Mouse (Mus musculus) liver, embryonic 11.5 days (tissue): Measurements from ENCODE around the gene Ehd1. TPM values are rescaled to one million over a fixed set of nuclear protein-coding genes. Genes with fewer than 3 reads are reported as not detected.

Experiments used
- ATAC-seq: fragments of 200-750 bp; cut with Nextera tagmentation; replicated peaks from 2 replicates; pipeline ENCODE4 v1.8.0; 2017; ENCODE audit warnings: moderate number of reproducible peaks, mild to moderate bottlenecking, moderate TSS enrichment, moderate library complexity; ENCODE audit not compliant: low FRiP score
- DNase-seq: peaks from one replicate; pipeline ENCODE4 v3.0.0-alpha.2; 2017; ENCODE audit warnings: low spot score
- H3K27ac ChIP-seq: fragments of 300-500 bp; sonication (generic); 2 replicates; pipeline ENCODE4 v1.5.1; 2014; ENCODE audit warnings: mild to moderate bottlenecking, low read depth, low read length, control low read depth
- H3K27me3 ChIP-seq: fragments of 300-500 bp; sonication (generic); replicated peaks from 2 replicates; pipeline ENCODE4 v1.6.1; 2014; ENCODE audit warnings: low read length, mixed read lengths; ENCODE audit not compliant: control insufficient read depth, insufficient read depth
- H3K36me3 ChIP-seq: fragments of 300-500 bp; sonication (generic); 2 replicates; pipeline ENCODE4 v1.6.1; 2014; ENCODE audit warnings: mild to moderate bottlenecking, low read length, moderate library complexity, mixed read lengths; ENCODE audit not compliant: control insufficient read depth, insufficient read depth
- H3K4me1 ChIP-seq: fragments of 300-500 bp; sonication (generic); replicated peaks from 2 replicates; pipeline ENCODE4 v1.6.1; 2014; ENCODE audit warnings: low read length, mixed read lengths; ENCODE audit not compliant: control insufficient read depth, insufficient read depth
- H3K4me2 ChIP-seq: fragments of 300-500 bp; sonication (generic); 2 replicates; pipeline ENCODE4 v1.6.1; 2014; ENCODE audit warnings: mild to moderate bottlenecking, control low read depth, moderate library complexity
- H3K4me3 ChIP-seq: fragments of 300-500 bp; sonication (generic); 2 replicates; pipeline ENCODE4 v1.5.1; 2014; ENCODE audit warnings: low read depth, low read length, control low read depth
- H3K9ac ChIP-seq: fragments of 300-500 bp; sonication (generic); 2 replicates; pipeline ENCODE4 v1.6.1; 2014; ENCODE audit warnings: low read depth, low read length, control low read depth
- H3K9me3 ChIP-seq: fragments of 300-500 bp; sonication (generic); 2 replicates; pipeline ENCODE4 v1.6.1; 2016; ENCODE audit warnings: low read length, inconsistent platforms, mixed read lengths; ENCODE audit not compliant: control insufficient read depth
- WGBS: fragments of 180-500 bp; shearing (Covaris S2); extraction: QIAGEN DNeasy Blood & Tissue Kit; methylation state at CpG from one replicate; pipeline ENCODE4 v1.1.7; 2014; 5-methylcytosine and 5-hydroxymethylcytosine counted together
- polyA plus RNA-seq: library from polyadenylated mRNA; unstranded; fragments of >200 nt; fragmentation: Nextera tagmentation; extraction: Ambion mirVana; gene quantifications from 2 replicates; pipeline ENCODE4 v1.2.1, GENCODE M21; 2014

Gene Ehd1
- polyA plus RNA-seq, 1 experiment from 2014 or later: 96.5 TPM

- Histone ChIP-seq H3K27me3 (no peaks in the 10 kb centered on the region), H3K9ac (peak overlapping the region; percentile 39), H3K27ac (0 out of 2 replicates have a peak overlapping the region, but pooled peaks have one; percentile 11), H3K9me3 (peaks cover 2% of the 10 kb centered on the region; the same call in 1 of the 2 replicates), H3K4me3 (peak overlapping the region; percentile 30), H3K4me1 (no peaks in the 10 kb centered on the region), H3K36me3 (peaks cover 15% of the 10 kb centered on the region), H3K4me2 (peak overlapping the region; percentile 54; the same call in 1 of the 2 replicates)
- 67% methylated on average over 8 of the region's 8 CpGs for WGBS
- ATAC-seq: peak; percentile 67
- DNase-seq: no peak
Measured at GRCm38 (mm10) chr19:6262839-6263433, 13.6 kb upstream of the Ehd1 start.

DNA sequence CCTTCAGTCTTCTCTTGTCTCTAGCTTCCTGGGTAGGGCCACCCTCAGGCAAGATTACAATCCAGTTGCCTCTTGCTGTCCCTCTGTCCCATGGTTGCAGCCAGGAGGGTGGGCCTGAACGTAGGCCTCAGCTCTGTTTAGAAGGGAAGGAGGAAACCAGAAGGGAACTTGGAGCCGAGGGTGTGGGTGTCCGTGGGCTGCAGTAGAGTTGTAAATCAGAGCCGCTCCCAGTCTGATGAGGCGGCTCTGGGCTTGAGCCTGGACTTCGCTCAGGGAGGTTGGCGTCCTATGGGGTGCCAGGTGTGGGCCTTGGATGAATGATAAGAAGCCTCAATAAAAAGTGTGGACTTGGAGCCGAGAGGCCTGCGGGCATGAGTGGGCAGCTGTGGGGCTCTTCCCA lies 12.3 kb upstream of the Ehd1 start:
- DNase-seq: no peak
- no peaks in the 10 kb centered on the region for H3K27me3 ChIP-seq
- 61% methylated on average over 9 of the region's 9 CpGs for WGBS
- ATAC-seq: no peak
- H3K27ac ChIP-seq: no peak overlapping the region
- peaks cover 2% of the 10 kb centered on the region; the same call in 1 of the 2 replicates for H3K9me3 ChIP-seq
- peak overlapping the region; percentile 54 for H3K4me2 ChIP-seq
- peak overlapping the region; percentile 39; the same call in 1 of the 2 replicates for H3K9ac ChIP-seq
- H3K4me3 ChIP-seq: peak overlapping the region; percentile 30
- no peaks in the 10 kb centered on the region for H3K4me1 ChIP-seq
- H3K36me3 ChIP-seq: peaks cover 13% of the 10 kb centered on the region

DNA sequence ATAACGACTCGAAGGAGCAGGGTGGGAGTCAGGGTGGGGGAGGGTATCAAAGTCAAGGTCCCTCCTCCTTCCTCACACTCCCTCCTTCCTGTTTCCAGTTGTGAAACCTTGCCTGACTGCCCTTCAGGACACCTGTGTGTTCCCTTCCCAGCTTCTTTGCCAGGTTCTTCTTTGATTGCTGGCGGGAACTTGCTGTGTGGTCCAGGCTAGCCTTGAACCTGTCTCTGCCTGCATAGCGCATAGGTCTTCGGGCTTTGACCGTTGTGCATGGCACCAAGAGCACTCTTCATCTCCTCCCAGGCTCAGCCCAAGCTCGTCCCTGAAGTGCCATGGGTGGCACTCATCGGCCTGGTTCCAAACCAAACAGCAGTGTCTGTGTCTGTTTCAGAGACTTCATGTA lies 11.6 kb upstream of the Ehd1 start:
- DNase-seq: no peak
- H3K36me3 ChIP-seq: peaks cover 12% of the 10 kb centered on the region
- no peak overlapping the region for H3K9ac ChIP-seq
- 75% methylated on average over 8 of the region's 8 CpGs for WGBS
- peaks cover 2% of the 10 kb centered on the region; the same call in 1 of the 2 replicates for H3K9me3 ChIP-seq
- H3K27me3 ChIP-seq: no peaks in the 10 kb centered on the region
- peak overlapping the region; percentile 54 for H3K4me2 ChIP-seq
- no peak for ATAC-seq
- no peak overlapping the region for H3K27ac ChIP-seq
- H3K4me1 ChIP-seq: no peaks in the 10 kb centered on the region
- peak overlapping the region; percentile 2; the same call in 1 of the 2 replicates for H3K4me3 ChIP-seq

DNA sequence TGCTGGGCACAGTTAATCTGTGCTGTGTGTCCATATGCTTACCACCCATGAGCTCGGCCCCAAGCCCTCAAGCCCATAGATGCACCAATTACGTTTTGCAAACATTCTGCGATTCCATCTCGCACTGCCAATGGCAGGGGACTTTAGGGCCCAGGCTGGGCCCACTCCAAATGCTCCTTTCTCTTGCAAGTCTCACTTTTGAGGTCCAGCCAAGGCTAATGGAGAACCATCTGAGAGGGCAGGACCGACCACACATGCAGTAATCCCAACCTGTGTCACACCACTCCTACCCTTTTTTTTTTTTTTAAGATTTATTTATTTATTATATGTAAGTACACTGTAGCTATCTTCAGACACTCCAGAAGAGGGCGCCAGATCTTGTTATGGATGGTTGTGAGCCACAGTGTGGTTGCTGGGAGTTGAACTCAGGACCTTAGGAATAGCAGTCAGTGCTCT lies 10.8 kb upstream of the Ehd1 start:
- Histone ChIP-seq H3K4me3 (no peak overlapping the region), H3K27ac (no peak overlapping the region), H3K27me3 (no peaks in the 10 kb centered on the region), H3K4me1 (no peaks in the 10 kb centered on the region), H3K9me3 (peaks cover 2% of the 10 kb centered on the region; the same call in 1 of the 2 replicates), H3K9ac (no peak overlapping the region), H3K4me2 (no peak overlapping the region; the same call in 1 of the 2 replicates), H3K36me3 (peaks cover 6% of the 10 kb centered on the region)
- DNase-seq: no peak
- no peak for ATAC-seq
- WGBS: 67% methylated on average over 6 of the region's 6 CpGs

- Histone ChIP-seq H3K36me3 (no peaks in the 10 kb centered on the region), H3K9me3 (no peaks in the 10 kb centered on the region), H3K4me3 (no peak overlapping the region), H3K4me1 (no peaks in the 10 kb centered on the region), H3K9ac (no peak overlapping the region), H3K4me2 (no peak overlapping the region), H3K27ac (no peak overlapping the region), H3K27me3 (no peaks in the 10 kb centered on the region)
- WGBS: 66% methylated on average over 11 of the region's 11 CpGs
- ATAC-seq (0 out of 2 replicates have a peak, but pooled peaks have one; percentile 6), DNase-seq (no peak)
Measured at GRCm38 (mm10) chr19:6267306-6268169, 9.0 kb upstream of the Ehd1 start.

DNA sequence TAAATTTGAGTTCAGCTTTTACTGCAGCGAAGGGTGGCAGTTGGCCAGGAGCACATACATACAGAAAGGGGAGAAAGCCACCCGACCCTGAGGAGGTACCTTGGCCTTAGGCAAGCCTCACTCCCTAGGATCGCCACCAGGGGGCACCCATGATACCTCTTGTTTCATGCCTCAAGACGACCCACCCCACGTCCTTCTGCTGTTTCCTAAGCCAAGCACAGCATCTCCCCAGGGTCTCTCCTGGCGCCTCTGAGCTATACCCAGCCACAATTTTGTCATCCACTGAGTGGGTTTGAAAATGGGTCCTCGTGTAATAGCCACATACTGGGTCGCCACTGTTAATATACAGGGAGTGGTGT lies 8.4 kb upstream of the Ehd1 start:
- H3K27ac ChIP-seq: no peak overlapping the region
- no peak overlapping the region for H3K4me3 ChIP-seq
- no peak overlapping the region for H3K4me2 ChIP-seq
- WGBS: 15% methylated on average over 8 of the region's 8 CpGs
- H3K9me3 ChIP-seq: no peaks in the 10 kb centered on the region
- DNase-seq: peak; percentile 81
- H3K9ac ChIP-seq: no peak overlapping the region
- no peaks in the 10 kb centered on the region for H3K4me1 ChIP-seq
- ATAC-seq: peak; percentile 60
- H3K36me3 ChIP-seq: no peaks in the 10 kb centered on the region
- H3K27me3 ChIP-seq: no peaks in the 10 kb centered on the region

DNA sequence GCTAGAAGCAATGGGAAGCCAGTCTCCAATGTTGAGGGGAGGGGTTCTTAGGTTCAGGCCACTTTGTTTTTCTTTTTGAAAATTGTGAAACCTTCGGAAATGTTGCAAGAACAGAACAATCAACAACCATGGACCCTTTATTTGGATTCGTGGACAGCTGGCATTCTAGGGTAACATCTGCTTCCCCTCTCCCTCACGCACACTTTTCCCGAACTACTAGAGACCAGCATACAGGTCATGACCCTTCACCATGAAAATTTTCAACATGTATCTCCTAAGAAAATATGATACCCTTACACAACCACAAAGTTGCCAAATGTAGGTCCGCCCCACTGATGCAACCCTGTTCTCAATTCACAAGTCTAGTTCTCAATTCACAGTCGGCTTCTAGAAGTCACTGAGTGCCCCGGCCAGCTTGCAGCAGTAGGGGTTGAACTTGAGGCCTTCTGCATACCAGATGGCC lies 7.8 kb upstream of the Ehd1 start:
- Histone ChIP-seq H3K36me3 (no peaks in the 10 kb centered on the region), H3K4me3 (no peak overlapping the region), H3K9ac (no peak overlapping the region), H3K27me3 (no peaks in the 10 kb centered on the region), H3K4me2 (no peak overlapping the region), H3K9me3 (no peaks in the 10 kb centered on the region), H3K27ac (no peak overlapping the region), H3K4me1 (no peaks in the 10 kb centered on the region)
- WGBS: 73% methylated on average over 7 of the region's 7 CpGs
- ATAC-seq: no peak
- no peak for DNase-seq

- H3K9ac ChIP-seq: peak overlapping the region; percentile 9; the same call in 1 of the 2 replicates
- WGBS: 84% methylated on average over 8 of the region's 8 CpGs
- DNase-seq (no peak), ATAC-seq (no peak)
- H3K4me3 ChIP-seq: no peak overlapping the region
- H3K27me3 ChIP-seq: no peaks in the 10 kb centered on the region
- H3K9me3 ChIP-seq: no peaks in the 10 kb centered on the region
- peak overlapping the region; percentile 14; the same call in 1 of the 2 replicates for H3K27ac ChIP-seq
- no peaks in the 10 kb centered on the region for H3K36me3 ChIP-seq
- no peak overlapping the region for H3K4me2 ChIP-seq
- H3K4me1 ChIP-seq: no peaks in the 10 kb centered on the region; the same call in 1 of the 2 replicates
Measured at GRCm38 (mm10) chr19:6269798-6270475, 6.6 kb upstream of the Ehd1 start.
